Mouse (Mus musculus): ENCODE measurements around the gene Rps6ka1.

DNA sequence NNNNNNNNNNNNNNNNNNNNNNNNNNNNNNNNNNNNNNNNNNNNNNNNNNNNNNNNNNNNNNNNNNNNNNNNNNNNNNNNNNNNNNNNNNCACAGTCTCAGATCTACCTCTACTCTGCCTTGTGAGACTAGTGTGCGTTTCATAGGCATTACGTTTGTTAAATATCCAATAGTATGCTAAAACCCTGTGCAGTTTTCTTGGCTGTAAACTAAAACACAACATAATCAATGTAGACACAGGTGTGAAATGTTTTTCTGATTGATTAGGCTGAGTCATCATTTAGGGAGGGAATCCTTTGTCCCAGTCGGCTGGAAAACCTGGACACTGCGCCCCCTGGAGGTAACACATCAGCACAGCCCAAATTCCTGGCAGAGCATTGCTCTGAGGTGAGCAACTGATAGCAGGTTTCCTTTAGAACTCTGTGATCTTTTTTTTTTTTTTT lies 48.2 kb downstream of the Rps6ka1 start:
- peak; percentile 49; the same call in 1 of the 2 replicates for TF ChIP-seq CTCF (IDR thresholded peaks at IDR 0.05; ENCODE audit: low read depth, low read length)
- no peak for TF ChIP-seq POLR2A (IDR thresholded peaks at IDR 0.05; ENCODE audit: borderline replicate concordance, low read depth, low read length)

Measured in bone marrow macrophage, adult 2 months (primary cell).